Mouse (Mus musculus): Measurements from ENCODE around the gene Rpl13a.
"Not testable (repeated sequence)": the region's sequence is repeated elsewhere in the genome, so short reads cannot be mapped to it uniquely, and the experiment has no call there.

The Rpl13a gene

GRCm38 (mm10) chr7:45118336-45118735, 10.2 kb downstream of the Rpl13a start:
- DNase-seq (ENCODE audit: low read depth, low spot score), result no peak

GRCm38 (mm10) chr7:45117566-45117965, 11.0 kb downstream of the Rpl13a start:
- DNase-seq (ENCODE audit: low read depth, low spot score), result no peak

- DNase-seq (ENCODE audit: low read depth, low spot score), result no peak
Observed at GRCm38 (mm10) chr7:45113476-45113875, 15.1 kb downstream of the Rpl13a start.

GRCm38 (mm10) chr7:45112529-45112928, 16.0 kb downstream of the Rpl13a start:
- no peak for DNase-seq (ENCODE audit: low read depth, low spot score)

GRCm38 (mm10) chr7:45111940-45112339, 16.6 kb downstream of the Rpl13a start:
- no peak for DNase-seq (ENCODE audit: low read depth, low spot score)

GRCm38 (mm10) chr7:45110089-45110488, 18.5 kb downstream of the Rpl13a start:
- DNase-seq (ENCODE audit: low read depth, low spot score), result not testable (repeated sequence)

- no peak for DNase-seq (ENCODE audit: low read depth, low spot score)
Observed at GRCm38 (mm10) chr7:45107052-45107645, 21.4 kb downstream of the Rpl13a start.

GRCm38 (mm10) chr7:45106441-45106840, 22.1 kb downstream of the Rpl13a start:
- no peak for DNase-seq (ENCODE audit: low read depth, low spot score)

- DNase-seq (ENCODE audit: low read depth, low spot score), result no peak
Observed at GRCm38 (mm10) chr7:45105491-45105890, 23.1 kb downstream of the Rpl13a start.

GRCm38 (mm10) chr7:45104941-45105340, 23.6 kb downstream of the Rpl13a start:
- no peak for DNase-seq (ENCODE audit: low read depth, low spot score)

- no peak for DNase-seq (ENCODE audit: low read depth, low spot score)
Observed at GRCm38 (mm10) chr7:45103652-45104180, 24.8 kb downstream of the Rpl13a start, which contains the start of gene Fcgrt. Gene Fcgrt (minus strand): TSS chr7:45103851.

- no peak for DNase-seq (ENCODE audit: low read depth, low spot score)
Observed at GRCm38 (mm10) chr7:45102940-45103585, 25.5 kb downstream of the Rpl13a start.

- DNase-seq (ENCODE audit: low read depth, low spot score), result no peak
Observed at GRCm38 (mm10) chr7:45102441-45102840, 26.1 kb downstream of the Rpl13a start.

GRCm38 (mm10) chr7:45100046-45100445, 28.5 kb downstream of the Rpl13a start:
- no peak for DNase-seq (ENCODE audit: low read depth, low spot score)

GRCm38 (mm10) chr7:45098541-45099240, 29.9 kb downstream of the Rpl13a start:
- no peak for DNase-seq (ENCODE audit: low read depth, low spot score)

- DNase-seq (ENCODE audit: low read depth, low spot score), result no peak
Observed at GRCm38 (mm10) chr7:45097479-45097878, 31.1 kb downstream of the Rpl13a start.

GRCm38 (mm10) chr7:45095965-45096364, 32.6 kb downstream of the Rpl13a start:
- DNase-seq (ENCODE audit: low read depth, low spot score), result not testable (repeated sequence)

- DNase-seq (ENCODE audit: low read depth, low spot score), result no peak
Observed at GRCm38 (mm10) chr7:45095367-45095766, 33.2 kb downstream of the Rpl13a start.

GRCm38 (mm10) chr7:45094121-45094520, 34.4 kb downstream of the Rpl13a start:
- DNase-seq (ENCODE audit: low read depth, low spot score), result no peak

- no peak for DNase-seq (ENCODE audit: low read depth, low spot score)
Observed at GRCm38 (mm10) chr7:45093516-45093905, 35.0 kb downstream of the Rpl13a start.

GRCm38 (mm10) chr7:45092828-45093515, 35.6 kb downstream of the Rpl13a start:
- DNase-seq (ENCODE audit: low read depth, low spot score), result no peak

- DNase-seq (ENCODE audit: low read depth, low spot score), result no peak
Observed at GRCm38 (mm10) chr7:45092048-45092447, 36.5 kb downstream of the Rpl13a start, which contains the start of gene Rcn3. Gene Rcn3 (minus strand): TSS chr7:45092221.

All from retina, adult 2 months (tissue).